Mouse (Mus musculus): ENCODE results near the gene Enc1.

- TF ChIP-seq POLR2A (IDR thresholded peaks at IDR 0.05; ENCODE audit: low read depth, low read length), result no peak
- TF ChIP-seq CTCF (IDR thresholded peaks at IDR 0.05; ENCODE audit: extremely low read depth, insufficient read depth, insufficient read length, insufficient replicate concordance), result no peak
These were observed 50.4 kb downstream of the Enc1 start for GRCm38 (mm10) chr13:97291354-97291753.

Measured in spleen, adult 2 months (tissue).